Mouse (Mus musculus) forebrain, embryonic 16.5 days (tissue): ENCODE measurements around the gene Reep3. TPM values are rescaled to one million over a fixed set of nuclear protein-coding genes. Genes with fewer than 3 reads are reported as not detected.

ENCODE experiments used
- ATAC-seq: fragments of 200-750 bp; cut with Nextera tagmentation; 2 replicates; pipeline ENCODE4 v1.8.0; 2017; ENCODE audit warnings: mild to moderate bottlenecking, moderate library complexity
- H3K27ac ChIP-seq: fragments of 300-500 bp; sonication (generic); 2 replicates; pipeline ENCODE4 v1.5.1; 2014; ENCODE audit warnings: low read length, control low read depth
- H3K27me3 ChIP-seq: fragments of 300-500 bp; sonication (generic); replicated peaks from 2 replicates; pipeline ENCODE4 v1.6.1; 2014; ENCODE audit warnings: low read length; ENCODE audit not compliant: control insufficient read depth, insufficient read depth
- H3K36me3 ChIP-seq: fragments of 300-500 bp; sonication (generic); 2 replicates; pipeline ENCODE4 v1.6.1; 2014; ENCODE audit not compliant: control insufficient read depth, insufficient read depth
- H3K4me1 ChIP-seq: fragments of 300-500 bp; sonication (generic); replicated peaks from 2 replicates; pipeline ENCODE4 v1.6.1; 2014; ENCODE audit warnings: low read length; ENCODE audit not compliant: control insufficient read depth, insufficient read depth
- H3K4me2 ChIP-seq: fragments of 300-500 bp; sonication (generic); 2 replicates; pipeline ENCODE4 v1.6.1; 2014; ENCODE audit warnings: mild to moderate bottlenecking, low read length, control low read depth
- H3K4me3 ChIP-seq: fragments of 300-500 bp; sonication (generic); replicated peaks from 2 replicates; pipeline ENCODE4 v1.5.1; 2014; ENCODE audit warnings: mild to moderate bottlenecking, low read length, control low read depth
- H3K9ac ChIP-seq: fragments of 300-500 bp; sonication (generic); replicated peaks from 2 replicates; pipeline ENCODE4 v1.6.1; 2014; ENCODE audit warnings: low read depth, low read length, control low read depth
- H3K9me3 ChIP-seq: fragments of 300-500 bp; sonication (generic); 2 replicates; pipeline ENCODE4 v1.6.1; 2016; ENCODE audit warnings: low read length; ENCODE audit not compliant: control insufficient read depth
- WGBS: fragments of 180-500 bp; shearing (Covaris S2); extraction: QIAGEN DNeasy Blood & Tissue Kit; methylation state at CpG from one replicate; pipeline ENCODE4 v1.1.7; 2014; 5-methylcytosine and 5-hydroxymethylcytosine counted together
- polyA plus RNA-seq: library from polyadenylated mRNA; unstranded; fragments of >200 nt; fragmentation: Nextera tagmentation; extraction: Ambion mirVana; gene quantifications from 2 replicates; pipeline ENCODE4 v1.2.1, GENCODE M21; 2015

Gene Reep3
- polyA plus RNA-seq = 34.9 and 39.3 TPM in 2 replicates

- H3K9me3 ChIP-seq = no peaks in the 10 kb centered on the region
- H3K36me3 ChIP-seq = no peaks in the 10 kb centered on the region
- H3K9ac ChIP-seq = peak within 1 kb of the TSS; percentile 99
- H3K4me1 ChIP-seq = peaks cover 39% of the 10 kb centered on the region
- H3K27ac ChIP-seq = peak within 1 kb of the TSS; percentile 99
- no peaks in the 10 kb centered on the region for H3K27me3 ChIP-seq
- WGBS = under 1% methylated on average over 81 of the region's 97 CpGs
- peak within 1 kb of the TSS; percentile 69 for H3K4me2 ChIP-seq
- H3K4me3 ChIP-seq = peak within 1 kb of the TSS; percentile 87
- ATAC-seq = peak; percentile 83
These were observed at the start of gene Reep3 for GRCm38 (mm10) chr10:67096621-67097436. TSS of gene Reep3 (minus strand) at chr10:67096945.

- Histone ChIP-seq H3K36me3 (no peaks in the 10 kb centered on the region), H3K4me3 (no peak overlapping the region), H3K9me3 (no peaks in the 10 kb centered on the region), H3K27ac (no peak overlapping the region), H3K9ac (no peak overlapping the region), H3K27me3 (no peaks in the 10 kb centered on the region), H3K4me1 (0 out of 2 replicates have a peak, but pooled peaks cover under 1% of the 10 kb centered on the region), H3K4me2 (no peak overlapping the region)
- 92% methylated on average over 4 of the region's 4 CpGs for WGBS
- no peak for ATAC-seq
These were observed 48.9 kb upstream of the Reep3 start for GRCm38 (mm10) chr10:67145623-67146022.

GRCm38 (mm10) chr10:67144269-67144668 lies 47.5 kb upstream of the Reep3 start:
- Histone ChIP-seq H3K4me2 (no peak overlapping the region), H3K9ac (no peak overlapping the region), H3K4me3 (no peak overlapping the region), H3K4me1 (0 out of 2 replicates have a peak, but pooled peaks cover 2% of the 10 kb centered on the region), H3K36me3 (no peaks in the 10 kb centered on the region), H3K27me3 (no peaks in the 10 kb centered on the region), H3K27ac (no peak overlapping the region), H3K9me3 (no peaks in the 10 kb centered on the region)
- WGBS = 63% methylated on average over 2 of the region's 2 CpGs
- no peak for ATAC-seq

GRCm38 (mm10) chr10:67143661-67144060 lies 46.9 kb upstream of the Reep3 start:
- no peak overlapping the region for H3K27ac ChIP-seq
- ATAC-seq = no peak
- no peak overlapping the region for H3K4me2 ChIP-seq

DNA sequence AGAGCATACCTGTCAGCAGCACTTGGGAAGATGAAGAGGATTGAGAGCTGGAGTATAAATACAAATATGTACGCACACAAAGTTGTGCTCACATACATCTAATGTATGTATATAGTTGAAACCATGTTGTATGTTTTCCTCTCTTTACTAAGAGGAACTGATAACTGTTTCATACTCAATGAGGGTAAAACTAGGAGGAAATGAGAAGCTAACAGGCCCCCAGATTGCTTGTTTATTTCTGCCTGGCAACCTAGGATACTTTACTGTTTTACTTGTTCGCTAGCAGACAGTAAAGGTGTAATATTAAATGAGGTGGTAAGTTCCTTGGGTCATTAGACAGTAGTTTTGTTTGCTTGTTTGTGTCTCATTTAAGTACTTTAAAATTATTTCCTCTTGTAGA lies 40.7 kb upstream of the Reep3 start:
- H3K27me3 ChIP-seq = no peaks in the 10 kb centered on the region
- 0 out of 2 replicates have a peak, but pooled peaks cover 2% of the 10 kb centered on the region for H3K4me1 ChIP-seq
- no peaks in the 10 kb centered on the region for H3K9me3 ChIP-seq
- no peak overlapping the region for H3K27ac ChIP-seq
- no peak overlapping the region for H3K9ac ChIP-seq
- H3K4me3 ChIP-seq = no peak overlapping the region
- ATAC-seq = no peak
- H3K36me3 ChIP-seq = no peaks in the 10 kb centered on the region
- WGBS = 92% methylated on average over 2 of the region's 2 CpGs
- H3K4me2 ChIP-seq = no peak overlapping the region

More at GRCm38 (mm10) chr10:67143661-67144060, 46.9 kb upstream of the Reep3 start:
- Histone ChIP-seq H3K36me3 (no peaks in the 10 kb centered on the region), H3K9me3 (no peaks in the 10 kb centered on the region), H3K4me1 (0 out of 2 replicates have a peak, but pooled peaks cover 2% of the 10 kb centered on the region), H3K9ac (no peak overlapping the region), H3K4me3 (no peak overlapping the region), H3K27me3 (no peaks in the 10 kb centered on the region)

DNA sequence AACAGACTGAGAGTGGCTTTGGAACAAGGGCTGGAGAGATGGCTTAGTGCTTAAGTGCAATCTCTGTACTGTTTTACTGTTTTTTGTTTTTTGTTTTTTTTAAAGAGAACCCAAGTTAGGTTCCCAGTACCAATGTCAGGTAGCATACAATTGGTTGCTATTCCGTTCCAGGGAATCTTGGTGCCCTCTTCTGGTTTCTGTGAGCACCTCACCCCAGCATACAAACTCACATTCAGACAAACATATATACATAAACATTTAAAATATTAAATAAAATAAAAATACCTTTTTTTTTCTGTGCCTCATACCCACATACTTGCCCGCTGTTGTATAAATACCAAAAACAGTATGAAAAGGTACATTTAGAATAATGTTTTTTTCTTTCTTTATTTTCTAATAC lies 37.6 kb upstream of the Reep3 start:
- no peaks in the 10 kb centered on the region for H3K9me3 ChIP-seq
- H3K4me3 ChIP-seq = no peak overlapping the region
- H3K4me2 ChIP-seq = no peak overlapping the region
- H3K9ac ChIP-seq = no peak overlapping the region
- no peaks in the 10 kb centered on the region for H3K36me3 ChIP-seq
- H3K27ac ChIP-seq = no peak overlapping the region
- H3K4me1 ChIP-seq = peaks cover 4% of the 10 kb centered on the region; the same call in 1 of the 2 replicates
- no peaks in the 10 kb centered on the region for H3K27me3 ChIP-seq
- 91% methylated on average over 2 of the region's 2 CpGs for WGBS
- ATAC-seq = no peak

- Histone ChIP-seq H3K4me3 (no peak overlapping the region), H3K27ac (no peak overlapping the region), H3K27me3 (no peaks in the 10 kb centered on the region), H3K9ac (no peak overlapping the region), H3K9me3 (no peaks in the 10 kb centered on the region), H3K4me1 (peaks cover 13% of the 10 kb centered on the region), H3K36me3 (no peaks in the 10 kb centered on the region), H3K4me2 (no peak overlapping the region)
- 86% methylated on average over 1 of the region's 1 CpGs for WGBS
- ATAC-seq = no peak
These were observed 35.0 kb upstream of the Reep3 start for GRCm38 (mm10) chr10:67131709-67132108.

- ATAC-seq = no peak
- peaks cover 18% of the 10 kb centered on the region for H3K4me1 ChIP-seq
- no peak overlapping the region for H3K4me2 ChIP-seq
- H3K9ac ChIP-seq = no peak overlapping the region
- H3K36me3 ChIP-seq = no peaks in the 10 kb centered on the region
- H3K27ac ChIP-seq = no peak overlapping the region
- H3K4me3 ChIP-seq = no peak overlapping the region
- 21% methylated on average over 1 of the region's 1 CpGs for WGBS
- no peaks in the 10 kb centered on the region for H3K27me3 ChIP-seq
- no peaks in the 10 kb centered on the region for H3K9me3 ChIP-seq
These were observed 32.8 kb upstream of the Reep3 start for GRCm38 (mm10) chr10:67129531-67129930.

GRCm38 (mm10) chr10:67126859-67127758 lies 30.4 kb upstream of the Reep3 start:
- no peaks in the 10 kb centered on the region for H3K9me3 ChIP-seq
- peak overlapping the region; percentile 93 for H3K27ac ChIP-seq
- peaks cover 21% of the 10 kb centered on the region for H3K4me1 ChIP-seq
- peak overlapping the region; percentile 85 for H3K4me3 ChIP-seq
- H3K27me3 ChIP-seq = no peaks in the 10 kb centered on the region
- WGBS = under 1% methylated on average over 81 of the region's 115 CpGs
- peak overlapping the region; percentile 75 for H3K4me2 ChIP-seq
- peak; percentile 78 for ATAC-seq
- H3K36me3 ChIP-seq = no peaks in the 10 kb centered on the region
- peak overlapping the region; percentile 90 for H3K9ac ChIP-seq
